Mouse (Mus musculus) CH12.LX (cell line): ENCODE measurements at regions not wholly inside any gene's neighbourhood (a gene's known extent, or its start where the extent isn't known, plus 50 kb on each side); places are given as distances from the start of the nearest gene placed in this dataset.
"Not testable (repeated sequence)": the region's sequence is repeated elsewhere in the genome, so short reads cannot be mapped to it uniquely, and the experiment has no call there.

Experiments
- DNase-seq: peaks from one replicate; pipeline ENCODE4 v3.0.0-alpha.2; 2013; ENCODE audit errors: extremely low read depth
- H3K27ac ChIP-seq: 2 replicates; pipeline ENCODE4 v1.5.1; 2012; ENCODE audit warnings: low read depth, mild to moderate bottlenecking, control low read depth, moderate library complexity; ENCODE audit not compliant: insufficient read depth
- H3K27me3 ChIP-seq: replicated peaks from 2 replicates; pipeline ENCODE3; 2012; ENCODE audit warnings: inconsistent platforms
- H3K36me3 ChIP-seq, 2 experiments: replicated peaks in 1 of 2; 2 replicates each; pipeline versions ENCODE3 to v1.6.1; 2012; ENCODE audit warnings: inconsistent platforms in 1 of 2, low read length in 1 of 2, mild to moderate bottlenecking in 1 of 2, mixed read lengths in 1 of 2, moderate library complexity in 1 of 2; ENCODE audit not compliant: control insufficient read depth in 1 of 2, insufficient read depth in 1 of 2
- H3K4me1 ChIP-seq, 2 experiments: 2 replicates each; pipeline ENCODE4 v1.6.1; 2012; ENCODE audit warnings: inconsistent platforms in 1 of 2, moderate library complexity in 1 of 2; ENCODE audit not compliant: insufficient read depth in 2 of 2, control insufficient read depth in 1 of 2
- H3K4me2 ChIP-seq: 2 replicates; pipeline ENCODE4 v1.6.1; 2012; ENCODE audit warnings: low read depth, mild to moderate bottlenecking, control low read depth; ENCODE audit not compliant: poor library complexity, insufficient read depth, severe bottlenecking
- H3K4me3 ChIP-seq, 3 experiments: fragments of 150-350 bp in 1 of 3; sonication (generic) in 1 of 3; replicated peaks in 1 of 3; 2 replicates each; pipeline versions ENCODE3 to v1.5.1; 2011 to 2012; ENCODE audit warnings: low read depth in 2 of 3, low read length in 2 of 3, mild to moderate bottlenecking in 2 of 3, moderate library complexity in 2 of 3, control low read depth in 1 of 3, improper control_type of control experiment in 1 of 3, inconsistent platforms in 1 of 3, mixed read lengths in 1 of 3; ENCODE audit not compliant: poor library complexity in 1 of 3
- H3K79me2 ChIP-seq: replicated peaks from 2 replicates; pipeline ENCODE4 v1.6.1; 2012; ENCODE audit warnings: mild to moderate bottlenecking, moderate library complexity; ENCODE audit not compliant: control insufficient read depth, poor library complexity, insufficient read depth, severe bottlenecking; ENCODE audit errors: extremely low read depth
- H3K9ac ChIP-seq: 2 replicates; pipeline ENCODE4 v1.6.1; 2012; ENCODE audit warnings: low read depth, mild to moderate bottlenecking, control low read depth, moderate library complexity; ENCODE audit not compliant: insufficient read depth
- H3K9me3 ChIP-seq: replicated peaks from 2 replicates; pipeline ENCODE3; 2012; ENCODE audit warnings: low read length, inconsistent platforms, mixed read lengths
- BHLHE40 ChIP-seq: IDR thresholded peaks from 2 replicates; pipeline ENCODE4 v1.6.1; 2011; ENCODE audit warnings: mild to moderate bottlenecking, low read depth, low read length, improper control_type of control experiment
- CHD1 ChIP-seq: IDR thresholded peaks from 2 replicates; pipeline ENCODE4 v1.6.1; 2012; ENCODE audit warnings: low read depth, low read length, improper control_type of control experiment, inconsistent platforms
- CHD2 ChIP-seq: IDR thresholded peaks from 2 replicates; pipeline ENCODE4 v1.6.1; 2011; ENCODE audit warnings: low read length, improper control_type of control experiment
- CTCF ChIP-seq, 2 experiments: IDR thresholded peaks in 1 of 2; conservative IDR thresholded peaks in 1 of 2; 2 replicates each; pipeline ENCODE4 v1.5.1; 2011 to 2012; ENCODE audit warnings: low read depth in 2 of 2, low read length in 2 of 2, improper control_type of control experiment in 1 of 2, inconsistent platforms in 1 of 2, mild to moderate bottlenecking in 1 of 2, moderate library complexity in 1 of 2
- GABPA ChIP-seq: IDR thresholded peaks from 2 replicates; pipeline ENCODE4 v1.6.1; 2012; ENCODE audit warnings: low read depth, low read length, improper control_type of control experiment, inconsistent platforms; ENCODE audit not compliant: insufficient replicate concordance
- HCFC1 ChIP-seq: IDR thresholded peaks from 2 replicates; pipeline ENCODE4 v1.6.1; 2012; ENCODE audit warnings: low read depth, mild to moderate bottlenecking, inconsistent platforms, low read length, improper control_type of control experiment
- IRF4 ChIP-seq: IDR thresholded peaks from 2 replicates; pipeline ENCODE4 v1.6.1; 2014; ENCODE audit warnings: low read depth, mild to moderate bottlenecking, inconsistent platforms, low read length, improper control_type of control experiment
- JUN ChIP-seq: IDR thresholded peaks from 2 replicates; pipeline ENCODE4 v1.6.1; 2011; ENCODE audit warnings: low read depth, mild to moderate bottlenecking, low read length, improper control_type of control experiment, moderate library complexity; ENCODE audit not compliant: insufficient read depth
- JUND ChIP-seq: conservative IDR thresholded peaks from 2 replicates; pipeline ENCODE4 v1.6.1; 2011; ENCODE audit warnings: low read depth, low read length, improper control_type of control experiment
- KAT2A ChIP-seq: IDR thresholded peaks from 2 replicates; pipeline ENCODE4 v1.6.1; 2012; ENCODE audit warnings: low read length, improper control_type of control experiment, inconsistent platforms; ENCODE audit not compliant: insufficient replicate concordance
- MAFK ChIP-seq: IDR thresholded peaks from 2 replicates; pipeline ENCODE4 v1.6.1; 2011; ENCODE audit warnings: low read length, improper control_type of control experiment; ENCODE audit not compliant: insufficient replicate concordance
- MAX ChIP-seq: IDR thresholded peaks from 2 replicates; pipeline ENCODE4 v1.6.1; 2011; ENCODE audit warnings: low read length, improper control_type of control experiment
- MEF2A ChIP-seq: IDR thresholded peaks from 2 replicates; pipeline ENCODE4 v1.6.1; 2014; ENCODE audit warnings: low read depth, mild to moderate bottlenecking, inconsistent platforms, low read length, improper control_type of control experiment, borderline replicate concordance
- MXI1 ChIP-seq: IDR thresholded peaks from 2 replicates; pipeline ENCODE4 v1.6.1; 2011; ENCODE audit warnings: mild to moderate bottlenecking, low read depth, low read length, improper control_type of control experiment
- NRF1 ChIP-seq: IDR thresholded peaks from 2 replicates; pipeline ENCODE4 v1.6.1; 2014; ENCODE audit warnings: low read depth, mild to moderate bottlenecking, inconsistent platforms, low read length, improper control_type of control experiment, moderate library complexity
- POLR2A ChIP-seq: IDR thresholded peaks from 2 replicates; pipeline ENCODE4 v1.6.1; 2011; ENCODE audit warnings: low read depth, mild to moderate bottlenecking, improper control_type of control experiment, low read length
- RAD21 ChIP-seq: IDR thresholded peaks from 2 replicates; pipeline ENCODE4 v1.6.1; 2011; ENCODE audit warnings: low read depth, mild to moderate bottlenecking, low read length, improper control_type of control experiment, moderate library complexity
- RCOR1 ChIP-seq: conservative IDR thresholded peaks from 2 replicates; pipeline ENCODE4 v1.6.1; 2012; ENCODE audit warnings: low read depth, mild to moderate bottlenecking, inconsistent platforms, low read length, improper control_type of control experiment
- USF1 ChIP-seq: IDR thresholded peaks from 2 replicates; pipeline ENCODE4 v1.6.1; 2014; ENCODE audit warnings: low read depth, mild to moderate bottlenecking, inconsistent platforms, low read length, improper control_type of control experiment
- ZC3H11A ChIP-seq: IDR thresholded peaks from 2 replicates; pipeline ENCODE4 v1.6.1; 2012; ENCODE audit warnings: low read depth, mild to moderate bottlenecking, inconsistent platforms, low read length, improper control_type of control experiment
- ZMIZ1 ChIP-seq: IDR thresholded peaks from 2 replicates; pipeline ENCODE4 v1.6.1; 2012; ENCODE audit warnings: low read depth, mild to moderate bottlenecking, inconsistent platforms, low read length, improper control_type of control experiment
- ZNF384 ChIP-seq: IDR thresholded peaks from 2 replicates; pipeline ENCODE4 v1.6.1; 2012; ENCODE audit warnings: low read depth, low read length, improper control_type of control experiment, inconsistent platforms
- dilution Hi-C: fragments of 300-500 bp; cut with MboI; formaldehyde crosslinking; loops from 2 replicates; pipeline ENCODE4 v1.14.3; 2020; ENCODE audit warnings: low sequenced_read_pairs; ENCODE audit not compliant: extremely low pct_unique_long_range_greater_than_20kb, extremely low pct_ligation_motif_present
- in situ Hi-C: fragments of 300-500 bp; cut with MboI; formaldehyde crosslinking; loops from 3 replicates; pipeline ENCODE4 v1.14.3; 2019; ENCODE audit warnings: low sequenced_read_pairs, low pct_ligation_motif_present, low pct_unique_long_range_greater_than_20kb, mixed read lengths

- H3K79me2 ChIP-seq, H3K27ac ChIP-seq, H3K9me3 ChIP-seq, H3K4me3 ChIP-seq, H3K27me3 ChIP-seq, H3K9ac ChIP-seq, H3K4me1 ChIP-seq, H3K36me3 ChIP-seq, in situ Hi-C loops, H3K4me2 ChIP-seq, dilution Hi-C loops: not testable (repeated sequence)
- TF ChIP-seq RAD21 = peak; percentile 23
- peak; percentile 9 to 26; a peak in 2 of 4 replicates for TF ChIP-seq CTCF (conservative IDR thresholded peaks at IDR 0.05 in 1 of 2, IDR thresholded peaks at IDR 0.05 in 1 of 2; ENCODE audit: low read depth in 2 of 2, low read length in 2 of 2)
- peak; percentile 56 for DNase-seq
Observed at GRCm38 (mm10) chr7:47740064-47740463, 138.9 kb upstream of the Mrgpra3 start.

DNA sequence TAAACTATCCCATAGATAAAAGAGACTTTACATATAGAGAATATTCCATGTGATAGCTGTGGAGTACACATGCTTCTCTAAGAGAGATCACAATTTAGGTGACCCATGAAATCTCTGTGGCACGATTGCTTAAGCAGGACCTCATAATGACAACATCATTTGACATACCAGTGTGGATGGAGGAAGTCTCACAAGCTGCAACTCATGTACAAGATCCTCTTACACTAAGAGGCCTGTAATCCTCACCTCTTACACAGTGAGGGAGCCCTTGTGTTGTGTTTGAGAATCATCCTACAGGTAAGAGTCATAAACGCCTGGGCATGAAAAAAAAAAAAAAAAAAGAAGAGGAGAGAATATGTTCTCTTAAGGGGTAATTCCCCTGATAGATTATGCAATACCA is 89.9 kb upstream of the Mrgpra3 start:
- no peaks in the 10 kb centered on the region for H3K9me3 ChIP-seq
- no peaks in the 10 kb centered on the region for H3K79me2 ChIP-seq
- no peak overlapping the region for H3K4me3 ChIP-seq
- dilution Hi-C loops = no loop called here
- H3K36me3 ChIP-seq = no peaks in the 10 kb centered on the region
- no peaks in the 10 kb centered on the region for H3K27me3 ChIP-seq
- no peak for DNase-seq
- no peaks in the 10 kb centered on the region for H3K4me1 ChIP-seq
- H3K9ac ChIP-seq = no peak overlapping the region
- TF ChIP-seq POLR2A = no peak
- no peak for TF ChIP-seq JUND
- no peak for TF ChIP-seq NRF1
- no peak for TF ChIP-seq ZNF384
- TF ChIP-seq HCFC1 = no peak
- H3K4me2 ChIP-seq = no peak overlapping the region
- in situ Hi-C loops = loop anchor here (10.0 kb wide), 1 partner anchor 376 kb away; no protein-coding TSS in a partner anchor
- H3K27ac ChIP-seq = no peak overlapping the region

- no peak overlapping the region for H3K9ac ChIP-seq
- no peaks in the 10 kb centered on the region for H3K36me3 ChIP-seq
- no peak overlapping the region for H3K4me3 ChIP-seq
- no peak for DNase-seq
- H3K27ac ChIP-seq = no peak overlapping the region
- TF ChIP-seq ZMIZ1 (no peak), GABPA (no peak), MXI1 (no peak), RAD21 (no peak), ZNF384 (no peak), JUN (no peak), USF1 (no peak), BHLHE40 (no peak), MEF2A (no peak), HCFC1 (no peak), IRF4 (no peak), RCOR1 (no peak), CHD1 (no peak), KAT2A (no peak), ZC3H11A (no peak), CHD2 (no peak), MAX (no peak), MAFK (no peak)
- no peaks in the 10 kb centered on the region for H3K4me1 ChIP-seq
- no peaks in the 10 kb centered on the region for H3K27me3 ChIP-seq
- in situ Hi-C loops (no loop called here), dilution Hi-C loops (no loop called here)
- H3K9me3 ChIP-seq = no peaks in the 10 kb centered on the region
- H3K79me2 ChIP-seq = no peaks in the 10 kb centered on the region
- no peak overlapping the region for H3K4me2 ChIP-seq
Observed at GRCm38 (mm10) chr7:47676999-47677398, 75.8 kb upstream of the Mrgpra3 start.
